Mouse (Mus musculus) CH12.LX (cell line): Measurements from ENCODE around the gene Duoxa2. TPM values are rescaled to one million over a fixed set of nuclear protein-coding genes. Genes with fewer than 3 reads are reported as not detected.

Experiments
- DNase-seq: peaks from one replicate; pipeline ENCODE4 v3.0.0-alpha.2; 2013; ENCODE audit errors: extremely low read depth
- H3K27ac ChIP-seq: 2 replicates; pipeline ENCODE4 v1.5.1; 2012; ENCODE audit warnings: low read depth, mild to moderate bottlenecking, control low read depth, moderate library complexity; ENCODE audit not compliant: insufficient read depth
- H3K27me3 ChIP-seq: replicated peaks from 2 replicates; pipeline ENCODE3; 2012; ENCODE audit warnings: inconsistent platforms
- H3K36me3 ChIP-seq, 2 experiments: replicated peaks in 1 of 2; 2 replicates each; pipeline versions ENCODE3 to v1.6.1; 2012; ENCODE audit warnings: inconsistent platforms in 1 of 2, low read length in 1 of 2, mild to moderate bottlenecking in 1 of 2, mixed read lengths in 1 of 2, moderate library complexity in 1 of 2; ENCODE audit not compliant: control insufficient read depth in 1 of 2, insufficient read depth in 1 of 2
- H3K4me1 ChIP-seq, 2 experiments: 2 replicates each; pipeline ENCODE4 v1.6.1; 2012; ENCODE audit warnings: inconsistent platforms in 1 of 2, moderate library complexity in 1 of 2; ENCODE audit not compliant: insufficient read depth in 2 of 2, control insufficient read depth in 1 of 2
- H3K4me2 ChIP-seq: 2 replicates; pipeline ENCODE4 v1.6.1; 2012; ENCODE audit warnings: low read depth, mild to moderate bottlenecking, control low read depth; ENCODE audit not compliant: poor library complexity, insufficient read depth, severe bottlenecking
- H3K4me3 ChIP-seq, 3 experiments: fragments of 150-350 bp in 1 of 3; sonication (generic) in 1 of 3; replicated peaks in 1 of 3; 2 replicates each; pipeline versions ENCODE3 to v1.5.1; 2011 to 2012; ENCODE audit warnings: low read depth in 2 of 3, low read length in 2 of 3, mild to moderate bottlenecking in 2 of 3, moderate library complexity in 2 of 3, control low read depth in 1 of 3, improper control_type of control experiment in 1 of 3, inconsistent platforms in 1 of 3, mixed read lengths in 1 of 3; ENCODE audit not compliant: poor library complexity in 1 of 3
- H3K79me2 ChIP-seq: replicated peaks from 2 replicates; pipeline ENCODE4 v1.6.1; 2012; ENCODE audit warnings: mild to moderate bottlenecking, moderate library complexity; ENCODE audit not compliant: control insufficient read depth, poor library complexity, insufficient read depth, severe bottlenecking; ENCODE audit errors: extremely low read depth
- H3K9ac ChIP-seq: 2 replicates; pipeline ENCODE4 v1.6.1; 2012; ENCODE audit warnings: low read depth, mild to moderate bottlenecking, control low read depth, moderate library complexity; ENCODE audit not compliant: insufficient read depth
- H3K9me3 ChIP-seq: replicated peaks from 2 replicates; pipeline ENCODE3; 2012; ENCODE audit warnings: low read length, inconsistent platforms, mixed read lengths
- CHD1 ChIP-seq: IDR thresholded peaks from 2 replicates; pipeline ENCODE4 v1.6.1; 2012; ENCODE audit warnings: low read depth, low read length, improper control_type of control experiment, inconsistent platforms
- CTCF ChIP-seq, 2 experiments: IDR thresholded peaks in 1 of 2; conservative IDR thresholded peaks in 1 of 2; 2 replicates each; pipeline ENCODE4 v1.5.1; 2011 to 2012; ENCODE audit warnings: low read depth in 2 of 2, low read length in 2 of 2, improper control_type of control experiment in 1 of 2, inconsistent platforms in 1 of 2, mild to moderate bottlenecking in 1 of 2, moderate library complexity in 1 of 2
- E2F4 ChIP-seq: IDR thresholded peaks from 2 replicates; pipeline ENCODE4 v1.6.1; 2011; ENCODE audit warnings: low read depth, low read length, improper control_type of control experiment; ENCODE audit not compliant: insufficient replicate concordance
- ELF1 ChIP-seq: IDR thresholded peaks from 2 replicates; pipeline ENCODE4 v1.6.1; 2014; ENCODE audit warnings: low read depth, mild to moderate bottlenecking, inconsistent platforms, low read length, improper control_type of control experiment
- EP300 ChIP-seq: IDR thresholded peaks from 2 replicates; pipeline ENCODE4 v1.6.1; 2011; ENCODE audit warnings: low read length, improper control_type of control experiment
- ETS1 ChIP-seq: conservative IDR thresholded peaks from 2 replicates; pipeline ENCODE4 v1.6.1; 2012; ENCODE audit warnings: low read depth, mild to moderate bottlenecking, inconsistent platforms, low read length, improper control_type of control experiment, moderate library complexity
- GABPA ChIP-seq: IDR thresholded peaks from 2 replicates; pipeline ENCODE4 v1.6.1; 2012; ENCODE audit warnings: low read depth, low read length, improper control_type of control experiment, inconsistent platforms; ENCODE audit not compliant: insufficient replicate concordance
- JUN ChIP-seq: IDR thresholded peaks from 2 replicates; pipeline ENCODE4 v1.6.1; 2011; ENCODE audit warnings: low read depth, mild to moderate bottlenecking, low read length, improper control_type of control experiment, moderate library complexity; ENCODE audit not compliant: insufficient read depth
- JUND ChIP-seq: conservative IDR thresholded peaks from 2 replicates; pipeline ENCODE4 v1.6.1; 2011; ENCODE audit warnings: low read depth, low read length, improper control_type of control experiment
- MAFK ChIP-seq: IDR thresholded peaks from 2 replicates; pipeline ENCODE4 v1.6.1; 2011; ENCODE audit warnings: low read length, improper control_type of control experiment; ENCODE audit not compliant: insufficient replicate concordance
- MAX ChIP-seq: IDR thresholded peaks from 2 replicates; pipeline ENCODE4 v1.6.1; 2011; ENCODE audit warnings: low read length, improper control_type of control experiment
- MEF2A ChIP-seq: IDR thresholded peaks from 2 replicates; pipeline ENCODE4 v1.6.1; 2014; ENCODE audit warnings: low read depth, mild to moderate bottlenecking, inconsistent platforms, low read length, improper control_type of control experiment, borderline replicate concordance
- MXI1 ChIP-seq: IDR thresholded peaks from 2 replicates; pipeline ENCODE4 v1.6.1; 2011; ENCODE audit warnings: mild to moderate bottlenecking, low read depth, low read length, improper control_type of control experiment
- MYC ChIP-seq: IDR thresholded peaks from 2 replicates; pipeline ENCODE4 v1.6.1; 2011; ENCODE audit warnings: low read depth, mild to moderate bottlenecking, improper control_type of control experiment, low read length
- NELFE ChIP-seq: IDR thresholded peaks from 2 replicates; pipeline ENCODE4 v1.6.1; 2011; ENCODE audit warnings: low read depth, low read length, improper control_type of control experiment
- POLR2A ChIP-seq: IDR thresholded peaks from 2 replicates; pipeline ENCODE4 v1.6.1; 2011; ENCODE audit warnings: low read depth, mild to moderate bottlenecking, improper control_type of control experiment, low read length
- POLR2AphosphoS2 ChIP-seq: IDR thresholded peaks from 2 replicates; pipeline ENCODE4 v1.6.1; 2011; ENCODE audit warnings: low read depth, low read length, improper control_type of control experiment
- RAD21 ChIP-seq: IDR thresholded peaks from 2 replicates; pipeline ENCODE4 v1.6.1; 2011; ENCODE audit warnings: low read depth, mild to moderate bottlenecking, low read length, improper control_type of control experiment, moderate library complexity
- SMC3 ChIP-seq: IDR thresholded peaks from 2 replicates; pipeline ENCODE4 v1.6.1; 2011; ENCODE audit warnings: low read depth, low read length, improper control_type of control experiment
- TCF12 ChIP-seq: IDR thresholded peaks from 2 replicates; pipeline ENCODE4 v1.6.1; 2014; ENCODE audit warnings: low read depth, mild to moderate bottlenecking, inconsistent platforms, low read length, improper control_type of control experiment
- UBTF ChIP-seq: IDR thresholded peaks from 2 replicates; pipeline ENCODE4 v1.6.1; 2012; ENCODE audit warnings: low read depth, mild to moderate bottlenecking, inconsistent platforms, low read length, improper control_type of control experiment, moderate library complexity
- USF1 ChIP-seq: IDR thresholded peaks from 2 replicates; pipeline ENCODE4 v1.6.1; 2014; ENCODE audit warnings: low read depth, mild to moderate bottlenecking, inconsistent platforms, low read length, improper control_type of control experiment
- ZKSCAN1 ChIP-seq: IDR thresholded peaks from 2 replicates; pipeline ENCODE4 v1.6.1; 2012; ENCODE audit warnings: low read depth, inconsistent platforms, low read length, improper control_type of control experiment, borderline replicate concordance
- ZNF384 ChIP-seq: IDR thresholded peaks from 2 replicates; pipeline ENCODE4 v1.6.1; 2012; ENCODE audit warnings: low read depth, low read length, improper control_type of control experiment, inconsistent platforms
- dilution Hi-C: fragments of 300-500 bp; cut with MboI; formaldehyde crosslinking; loops from 2 replicates; pipeline ENCODE4 v1.14.3; 2020; ENCODE audit warnings: low sequenced_read_pairs; ENCODE audit not compliant: extremely low pct_unique_long_range_greater_than_20kb, extremely low pct_ligation_motif_present
- in situ Hi-C: fragments of 300-500 bp; cut with MboI; formaldehyde crosslinking; loops from 3 replicates; pipeline ENCODE4 v1.14.3; 2019; ENCODE audit warnings: low sequenced_read_pairs, low pct_ligation_motif_present, low pct_unique_long_range_greater_than_20kb, mixed read lengths
- polyA plus RNA-seq: library from polyadenylated mRNA; unstranded; fragments of >175 nt; gene quantifications from 2 replicates; pipeline ENCODE4 v1.2.1, GENCODE M21; 2012; ENCODE audit warnings: low read depth; ENCODE audit not compliant: insufficient read length
- total RNA-seq, 2 experiments: library from RNA; depleted of rRNA; stranded (reverse); fragments of 300-350 nt in 1 of 2; fragments of >200 nt in 1 of 2; gene quantifications; 2 replicates each; pipeline ENCODE4 v1.2.3; 2012 to 2014

Duoxa2 gene
- total and polyA plus RNA-seq, 3 experiments, result not detected

- no peaks in the 10 kb centered on the region for H3K36me3 ChIP-seq
- TF ChIP-seq ETS1, result no peak
- no peak for TF ChIP-seq E2F4
- peak; percentile 72 for TF ChIP-seq SMC3
- TF ChIP-seq JUND, result no peak
- no peak for TF ChIP-seq USF1
- TF ChIP-seq MAX, result no peak
- TF ChIP-seq ZKSCAN1, result 0 out of 2 replicates have a peak, but pooled peaks have one; percentile 13
- peak; percentile 63 for TF ChIP-seq ELF1
- TF ChIP-seq GABPA, result no peak
- no peak; the same call in 1 of the 2 replicates for TF ChIP-seq MEF2A
- no peak; the same call in 1 of the 2 replicates for TF ChIP-seq ZNF384
- TF ChIP-seq MXI1, result no peak; the same call in 1 of the 2 replicates
- peak; percentile 73; the same call in 1 of the 2 replicates for TF ChIP-seq MYC
- no peak for TF ChIP-seq EP300
- no peak for TF ChIP-seq CHD1
- no peak; the same call in 1 of the 2 replicates for TF ChIP-seq NELFE
- no peak for TF ChIP-seq MAFK
- TF ChIP-seq UBTF, result no peak
- TF ChIP-seq RAD21, result peak; percentile 73
- TF ChIP-seq POLR2A, result no peak
- no peak for TF ChIP-seq TCF12
- peak; percentile 79 to 83 for TF ChIP-seq CTCF (conservative IDR thresholded peaks at IDR 0.05 in 1 of 2, IDR thresholded peaks at IDR 0.05 in 1 of 2; ENCODE audit: low read depth in 2 of 2, low read length in 2 of 2)
- no peak for TF ChIP-seq POLR2AphosphoS2
- TF ChIP-seq JUN, result no peak
- H3K4me1 ChIP-seq, result no peaks in the 10 kb centered on the region
- in situ Hi-C loops (loop anchor here (10.0 kb wide), 1 partner anchor 238 kb away; no protein-coding TSS in a partner anchor), dilution Hi-C loops (no loop called here)
- peak overlapping the region; percentile 26; the same call in 1 of the 2 replicates for H3K4me2 ChIP-seq
- H3K27me3 ChIP-seq, result peaks cover 36% of the 10 kb centered on the region
- peaks cover 4% of the 10 kb centered on the region for H3K9me3 ChIP-seq
- no peak overlapping the region for H3K27ac ChIP-seq
- H3K4me3 ChIP-seq, result no peak overlapping the region
- DNase-seq, result peak; percentile 80
- no peak overlapping the region for H3K9ac ChIP-seq
- H3K79me2 ChIP-seq, result no peaks in the 10 kb centered on the region
These were observed 4.0 kb downstream of the Duoxa2 start for GRCm38 (mm10) chr2:122302574-122303241.
